Mouse (Mus musculus): Measurements from ENCODE around the gene Tns2. TPM values are rescaled to one million over a fixed set of nuclear protein-coding genes. Genes with fewer than 3 reads are reported as not detected.

Tns2 gene
- polyA plus RNA-seq, 2 experiments = 3.7 to 5.2 TPM

- no peak overlapping the region for H3K4me3 ChIP-seq (ENCODE audit: insufficient read depth in 1 of 2, low read depth in 2 of 2, low read length in 2 of 2)
- no peak overlapping the region for H3K27ac ChIP-seq
- H3K36me3 ChIP-seq (replicated peaks; ENCODE audit: control insufficient read depth, insufficient read depth, low read depth) = no peaks in the 10 kb centered on the region
- DNase-seq (ENCODE audit: low read depth in 3 of 3, low spot score in 3 of 3) (no peak), ATAC-seq (ENCODE audit: insufficient read depth) (no peak)
- H3K4me2 ChIP-seq (ENCODE audit: low read depth) = no peak overlapping the region
- H3K27me3 ChIP-seq (ENCODE audit: control insufficient read depth, insufficient read depth, low read length) = peaks cover 34% of the 10 kb centered on the region
- H3K4me1 ChIP-seq (replicated peaks; ENCODE audit: control insufficient read depth in 2 of 2, insufficient read depth in 2 of 2, low read length in 1 of 2) = peaks cover under 1 to 17% of the 10 kb centered on the region in 2 experiments; a peak in 3 of 4 replicates
- H3K9ac ChIP-seq (replicated peaks) = no peak overlapping the region
- no peak for TF ChIP-seq CTCF (IDR thresholded peaks at IDR 0.05; ENCODE audit: low read depth)
- no peak for TF ChIP-seq EP300 (IDR thresholded peaks at IDR 0.05; ENCODE audit: low read depth)
- 43% methylated on average over 5 of the region's 5 CpGs for WGBS (ENCODE audit: insufficient replicate concordance)
- no peaks in the 10 kb centered on the region for H3K9me3 ChIP-seq (ENCODE audit: control insufficient read depth, low read length)
Observed at GRCm38 (mm10) chr15:102146089-102146488, 45.9 kb downstream of the Tns2 start.

- H3K27me3 ChIP-seq (ENCODE audit: control insufficient read depth, insufficient read depth, low read length) = peaks cover 34% of the 10 kb centered on the region
- 0% methylated on average over 1 of the region's 1 CpGs for WGBS (ENCODE audit: insufficient replicate concordance)
- peak; percentile 86 for TF ChIP-seq CTCF (IDR thresholded peaks at IDR 0.05; ENCODE audit: low read depth)
- no peak for TF ChIP-seq EP300 (IDR thresholded peaks at IDR 0.05; ENCODE audit: low read depth)
- H3K4me3 ChIP-seq (ENCODE audit: insufficient read depth in 1 of 2, low read depth in 2 of 2, low read length in 2 of 2) = no peak overlapping the region
- no peak overlapping the region for H3K4me2 ChIP-seq (ENCODE audit: low read depth)
- H3K27ac ChIP-seq = no peak overlapping the region
- no peak for ATAC-seq (ENCODE audit: insufficient read depth)
- H3K36me3 ChIP-seq (replicated peaks; ENCODE audit: control insufficient read depth, insufficient read depth, low read depth) = no peaks in the 10 kb centered on the region
- no peak for DNase-seq (ENCODE audit: low read depth in 3 of 3, low spot score in 3 of 3)
- H3K4me1 ChIP-seq (replicated peaks; ENCODE audit: control insufficient read depth in 2 of 2, insufficient read depth in 2 of 2, low read length in 1 of 2) = peaks cover 3 to 21% of the 10 kb centered on the region in 2 experiments; a peak in 3 of 4 replicates
- H3K9me3 ChIP-seq (ENCODE audit: control insufficient read depth, low read length) = no peaks in the 10 kb centered on the region
- H3K9ac ChIP-seq (replicated peaks) = no peak overlapping the region
Observed at GRCm38 (mm10) chr15:102146882-102147281, 46.7 kb downstream of the Tns2 start.

- Histone ChIP-seq H3K4me1 (replicated peaks; ENCODE audit: control insufficient read depth in 2 of 2, insufficient read depth in 2 of 2, low read length in 1 of 2) (peaks cover 3 to 22% of the 10 kb centered on the region in 2 experiments; a peak in 3 of 4 replicates), H3K36me3 (replicated peaks; ENCODE audit: control insufficient read depth, insufficient read depth, low read depth) (no peaks in the 10 kb centered on the region), H3K4me3 (ENCODE audit: insufficient read depth in 1 of 2, low read depth in 2 of 2, low read length in 2 of 2) (no peak overlapping the region), H3K27me3 (ENCODE audit: control insufficient read depth, insufficient read depth, low read length) (peaks cover 30% of the 10 kb centered on the region), H3K27ac (no peak overlapping the region), H3K9ac (replicated peaks) (no peak overlapping the region), H3K4me2 (ENCODE audit: low read depth) (no peak overlapping the region), H3K9me3 (ENCODE audit: control insufficient read depth, low read length) (no peaks in the 10 kb centered on the region)
- ATAC-seq (ENCODE audit: insufficient read depth) = no peak
- WGBS (ENCODE audit: insufficient replicate concordance) = 44% methylated on average over 16 of the region's 16 CpGs
- TF ChIP-seq EP300 (IDR thresholded peaks at IDR 0.05; ENCODE audit: low read depth) (no peak), CTCF (IDR thresholded peaks at IDR 0.05; ENCODE audit: low read depth) (no peak)
- no peak for DNase-seq (ENCODE audit: low read depth in 3 of 3, low spot score in 3 of 3)
Observed at GRCm38 (mm10) chr15:102147674-102148402, 47.6 kb downstream of the Tns2 start.

- 63% methylated on average over 4 of the region's 4 CpGs for WGBS (ENCODE audit: insufficient replicate concordance)
- H3K4me3 ChIP-seq (ENCODE audit: insufficient read depth in 1 of 2, low read depth in 2 of 2, low read length in 2 of 2) = no peak overlapping the region
- peak overlapping the region; percentile 8 for H3K4me2 ChIP-seq (ENCODE audit: low read depth)
- no peaks in the 10 kb centered on the region for H3K9me3 ChIP-seq (ENCODE audit: control insufficient read depth, low read length)
- H3K9ac ChIP-seq (replicated peaks) = no peak overlapping the region
- H3K27me3 ChIP-seq (ENCODE audit: control insufficient read depth, insufficient read depth, low read length) = peaks cover 13% of the 10 kb centered on the region
- no peaks in the 10 kb centered on the region for H3K36me3 ChIP-seq (replicated peaks; ENCODE audit: control insufficient read depth, insufficient read depth, low read depth)
- H3K4me1 ChIP-seq (replicated peaks; ENCODE audit: control insufficient read depth in 2 of 2, insufficient read depth in 2 of 2, low read length in 1 of 2) = peaks cover 3 to 23% of the 10 kb centered on the region in 2 experiments; a peak in 3 of 4 replicates
- peak overlapping the region; percentile 73; the same call in 1 of the 2 replicates for H3K27ac ChIP-seq
- DNase-seq (ENCODE audit: low read depth in 3 of 3, low spot score in 3 of 3) (no peak), ATAC-seq (ENCODE audit: insufficient read depth) (no peak)
- TF ChIP-seq CTCF (IDR thresholded peaks at IDR 0.05; ENCODE audit: low read depth) = no peak
- TF ChIP-seq EP300 (IDR thresholded peaks at IDR 0.05; ENCODE audit: low read depth) = no peak
Observed at GRCm38 (mm10) chr15:102149561-102149960, 49.3 kb downstream of the Tns2 start.

- no peak for TF ChIP-seq CTCF (IDR thresholded peaks at IDR 0.05; ENCODE audit: low read depth)
- TF ChIP-seq EP300 (IDR thresholded peaks at IDR 0.05; ENCODE audit: low read depth) = no peak; the same call in 1 of the 2 replicates
- H3K4me3 ChIP-seq (ENCODE audit: insufficient read depth in 1 of 2, low read depth in 2 of 2, low read length in 2 of 2) = peak within 1 kb of the TSS; percentile 51 to 56
- peak within 1 kb of the TSS; percentile 73 for H3K27ac ChIP-seq
- H3K4me1 ChIP-seq (replicated peaks; ENCODE audit: control insufficient read depth in 2 of 2, insufficient read depth in 2 of 2, low read length in 1 of 2) = peaks cover 3 to 23% of the 10 kb centered on the region in 2 experiments; a peak in 3 of 4 replicates
- H3K27me3 ChIP-seq (ENCODE audit: control insufficient read depth, insufficient read depth, low read length) = peaks cover 4% of the 10 kb centered on the region; the same call in 1 of the 2 replicates
- 4% methylated on average over 20 of the region's 20 CpGs for WGBS (ENCODE audit: insufficient replicate concordance)
- H3K9ac ChIP-seq (replicated peaks) = peak within 1 kb of the TSS; percentile 63
- peak; percentile 40 to 59 (median 47) for DNase-seq (ENCODE audit: low read depth in 3 of 3, low spot score in 3 of 3)
- H3K4me2 ChIP-seq (ENCODE audit: low read depth) = peak within 1 kb of the TSS; percentile 65
- H3K36me3 ChIP-seq (replicated peaks; ENCODE audit: control insufficient read depth, insufficient read depth, low read depth) = no peaks in the 10 kb centered on the region
- ATAC-seq (ENCODE audit: insufficient read depth) = peak; percentile 79
- H3K9me3 ChIP-seq (ENCODE audit: control insufficient read depth, low read length) = no peaks in the 10 kb centered on the region
Observed at GRCm38 (mm10) chr15:102150301-102151135, 50.3 kb downstream of the Tns2 start, which contains the start of gene Soat2. Gene Soat2, plus strand, starts transcription at chr15:102150526.

Measured in liver, embryonic 14.5 days (tissue).